In the genomic region with DNA sequence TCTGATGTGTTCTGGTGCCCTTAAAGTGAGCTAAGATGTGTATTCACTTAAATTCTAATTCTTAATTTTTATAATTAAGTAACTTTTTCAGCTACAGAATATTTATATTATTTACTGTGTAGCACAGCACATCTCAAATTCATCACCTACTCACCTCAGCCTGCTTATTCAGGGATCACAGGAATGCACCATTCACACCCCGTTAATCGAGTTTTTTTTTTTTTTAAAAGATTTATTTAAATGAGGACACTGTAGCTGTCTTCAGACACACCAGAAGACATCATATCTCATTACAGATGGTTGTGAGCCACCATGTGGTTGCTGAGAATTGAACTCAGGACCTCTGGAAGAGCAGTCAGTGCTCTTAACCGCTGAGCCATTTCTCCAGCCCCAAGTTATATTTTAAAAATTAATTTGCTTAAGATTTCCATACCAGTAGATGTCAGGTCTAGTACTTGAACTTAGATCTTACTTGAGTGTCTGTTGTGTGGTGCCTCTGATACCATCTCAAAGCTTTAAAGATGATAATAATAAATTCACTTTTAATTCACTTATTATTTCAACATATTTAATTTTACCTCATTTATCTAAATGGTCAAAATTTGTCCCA, we compare ENCODE assay signal across 10 mouse cellular contexts. TPM values are rescaled to one million over a fixed set of nuclear protein-coding genes. Genes with fewer than 3 reads are reported as not detected.
DNase-seq lines count a peak whose midpoint lies in the region; ATAC-seq lines count a peak whose summit lies in the region.
"Had no signal": no experiment of that assay in that cellular context is flagged by ENCODE, and none has a peak within 500 bp of the region (broad histone marks: within the 10 kb centered on the region; RNA-seq: fewer than 3 reads in every experiment).

No protein-coding gene starts in this region.

- DNase-seq in A20 (ENCODE audit: low read depth, low spot score), result peak; percentile 49
- no peak for DNase-seq in hindbrain, embryonic 11.5 days (ENCODE audit: low spot score)
- DNase-seq in urinary bladder, adult 2 months (ENCODE audit: low spot score), result no peak
- no peak for DNase-seq in layer of hippocampus, postnatal 14 days (ENCODE audit: low spot score in 2 of 2)
- no peak for DNase-seq in embryo, embryonic 10 days (ENCODE audit: low spot score)
- DNase-seq: cerebellum, adult 9-10 months; lung, postnatal 4 days had no signal

- H3K4me3 ChIP-seq in erythroblast, embryonic 14.5 days (replicated peaks), result peak overlapping the region; percentile 100
- H3K4me3 ChIP-seq in hindbrain, embryonic 11.5 days (ENCODE audit: low read depth, low read length), result peak overlapping the region; percentile 90
- H3K4me3 ChIP-seq in liver, embryonic 16.5 days (ENCODE audit: low read depth, low read length), result peak overlapping the region; percentile 81

- 66% methylated on average over 3 of the region's 3 CpGs for WGBS in hindbrain, embryonic 11.5 days
- WGBS in liver, embryonic 16.5 days (ENCODE audit: insufficient replicate concordance), result 32% methylated on average over 3 of the region's 3 CpGs

- ATAC-seq in erythroblast, adult 5-6 weeks (replicated peaks; ENCODE audit: low FRiP score, poor library complexity, severe bottlenecking), result no peak
- ATAC-seq in hindbrain, embryonic 11.5 days (ENCODE audit: low FRiP score), result no peak
- ATAC-seq in liver, embryonic 16.5 days (ENCODE audit: low read depth), result no peak

- no peaks in the 10 kb centered on the region for H3K9me3 ChIP-seq in erythroblast, embryonic 14.5 days (ENCODE audit: control insufficient read depth, low read length)
- no peaks in the 10 kb centered on the region for H3K9me3 ChIP-seq in hindbrain, embryonic 11.5 days (ENCODE audit: control insufficient read depth, low read length)
- no peaks in the 10 kb centered on the region for H3K9me3 ChIP-seq in liver, embryonic 16.5 days (replicated peaks; ENCODE audit: control insufficient read depth, low read length)

- H3K4me2 ChIP-seq in hindbrain, embryonic 11.5 days (replicated peaks; ENCODE audit: low read depth, low read length), result peak overlapping the region; percentile 84; the same call in 1 of the 2 replicates
- peak overlapping the region; percentile 71 for H3K4me2 ChIP-seq in liver, embryonic 16.5 days (ENCODE audit: low read depth, low read length)

- H3K27ac ChIP-seq in hindbrain, embryonic 11.5 days (ENCODE audit: low read depth, low read length), result no peak overlapping the region
- no peak overlapping the region for H3K27ac ChIP-seq in liver, embryonic 16.5 days (ENCODE audit: low read length)

- H3K36me3 ChIP-seq in erythroblast, embryonic 14.5 days (ENCODE audit: control insufficient read depth), result peaks cover 42% of the 10 kb centered on the region
- H3K36me3 ChIP-seq in hindbrain, embryonic 11.5 days (ENCODE audit: control insufficient read depth, insufficient read depth, low read length), result no peaks in the 10 kb centered on the region
- peaks cover 15% of the 10 kb centered on the region for H3K36me3 ChIP-seq in liver, embryonic 16.5 days (ENCODE audit: control insufficient read depth, insufficient read depth)

- peaks cover 54% of the 10 kb centered on the region for H3K4me1 ChIP-seq in erythroblast, embryonic 14.5 days (ENCODE audit: control insufficient read depth)
- no peaks in the 10 kb centered on the region for H3K4me1 ChIP-seq in hindbrain, embryonic 11.5 days (replicated peaks; ENCODE audit: control insufficient read depth, insufficient read depth, low read length)
- peaks cover 23% of the 10 kb centered on the region for H3K4me1 ChIP-seq in liver, embryonic 16.5 days (ENCODE audit: control insufficient read depth, low read depth, low read length)

- H3K27me3 ChIP-seq in erythroblast, embryonic 14.5 days (ENCODE audit: control insufficient read depth), result no peaks in the 10 kb centered on the region
- H3K27me3 ChIP-seq in hindbrain, embryonic 11.5 days (ENCODE audit: control insufficient read depth, insufficient read depth, low read length), result no peaks in the 10 kb centered on the region
- no peaks in the 10 kb centered on the region for H3K27me3 ChIP-seq in liver, embryonic 16.5 days (ENCODE audit: control insufficient read depth, insufficient read depth, low read depth, low read length)

- H3K9ac ChIP-seq in hindbrain, embryonic 11.5 days (ENCODE audit: low read depth, low read length), result no peak overlapping the region
- H3K9ac ChIP-seq in liver, embryonic 16.5 days (ENCODE audit: low read depth, low read length), result peak overlapping the region; percentile 95

RNA-seq across cellular contexts. Expression of gene Atad5, which starts 1.5 kb away (rescaled TPM):
- polyA plus RNA-seq in erythroblast, embryonic 14.5 days (2012), result 0.20 and 0.47 TPM in 2 replicates
- total RNA-seq in erythroblast, adult 5-6 weeks (2015; ENCODE audit: low replicate concordance), result 25.1 and 32.1 TPM in 2 replicates
- total RNA-seq in erythroblast, adult 5-6 weeks (2017; ENCODE audit: low replicate concordance), result 25.4 and 38.9 TPM in 2 replicates
- polyA plus RNA-seq in hindbrain, embryonic 11.5 days (2014; fragmentation: Nextera tagmentation; extraction: Ambion mirVana), result 14.7 and 17.7 TPM in 2 replicates
- polyA plus RNA-seq in liver, embryonic 16.5 days (2015; fragmentation: Nextera tagmentation; extraction: Ambion mirVana), result 9.0 and 9.7 TPM in 2 replicates
- 2.3 and 2.4 TPM in 2 replicates for polyA plus RNA-seq in urinary bladder, adult 2 months (2012; rRNA removed)
- 1 to 10 TPM; 3.8 to 4.7 TPM for total RNA-seq in layer of hippocampus, postnatal 14 days (2021)

RNA-seq across cellular contexts. Expression of gene Crlf3, which starts 9.9 kb away (rescaled TPM):
- polyA plus RNA-seq in erythroblast, embryonic 14.5 days (2012), result 4.8 TPM in 2 replicates
- total RNA-seq in erythroblast, adult 5-6 weeks (2015; ENCODE audit: low replicate concordance), result 57.5 and 58.4 TPM in 2 replicates
- total RNA-seq in erythroblast, adult 5-6 weeks (2017; ENCODE audit: low replicate concordance), result 82.4 and 107 TPM in 2 replicates
- 27.0 and 27.9 TPM in 2 replicates for polyA plus RNA-seq in hindbrain, embryonic 11.5 days (2014; fragmentation: Nextera tagmentation; extraction: Ambion mirVana)
- polyA plus RNA-seq in liver, embryonic 16.5 days (2015; fragmentation: Nextera tagmentation; extraction: Ambion mirVana), result 97.1 and 104 TPM in 2 replicates
- 17.5 and 17.7 TPM in 2 replicates for polyA plus RNA-seq in urinary bladder, adult 2 months (2012; rRNA removed)
- 10 to 100 TPM; 18.3 to 22.1 TPM for total RNA-seq in layer of hippocampus, postnatal 14 days (2021)

RNA-seq across cellular contexts. Expression of gene Tefm, which starts 51.3 kb away (rescaled TPM):
- not detected in 2 replicates for polyA plus RNA-seq in erythroblast, embryonic 14.5 days (2012)
- total RNA-seq in erythroblast, adult 5-6 weeks (2015; ENCODE audit: low replicate concordance), result 4.0 and 6.3 TPM in 2 replicates
- 0.77 and 1.3 TPM in 2 replicates for total RNA-seq in erythroblast, adult 5-6 weeks (2017; ENCODE audit: low replicate concordance)
- 29.4 and 34.6 TPM in 2 replicates for polyA plus RNA-seq in hindbrain, embryonic 11.5 days (2014; fragmentation: Nextera tagmentation; extraction: Ambion mirVana)
- polyA plus RNA-seq in liver, embryonic 16.5 days (2015; fragmentation: Nextera tagmentation; extraction: Ambion mirVana), result 11.4 and 13.4 TPM in 2 replicates
- 11.4 and 13.6 TPM in 2 replicates for polyA plus RNA-seq in urinary bladder, adult 2 months (2012; rRNA removed)
- 10 to 100 TPM; 11.3 to 12.7 TPM for total RNA-seq in layer of hippocampus, postnatal 14 days (2021)

Comparison
In these comparisons a context has a peak if more than half of its experiments do, and no peak if none do; other contexts are left out.
1. RNA of gene Tefm, which starts 51.3 kb away (polyA plus RNA-seq): 29.4 to 34.6 TPM in hindbrain, embryonic 11.5 days, 11.4 to 13.6 TPM in urinary bladder, adult 2 months and 11.4 to 13.4 TPM in liver, embryonic 16.5 days; not detected in erythroblast, embryonic 14.5 days; every median in the first group is over 10 times any median in the second.
2. Peak in every context shown above with its lines, with median percentiles within 50 percentile points of each other: H3K4me3 ChIP-seq.